Mouse (Mus musculus): ENCODE measurements around the gene Pou2f1.

DNA sequence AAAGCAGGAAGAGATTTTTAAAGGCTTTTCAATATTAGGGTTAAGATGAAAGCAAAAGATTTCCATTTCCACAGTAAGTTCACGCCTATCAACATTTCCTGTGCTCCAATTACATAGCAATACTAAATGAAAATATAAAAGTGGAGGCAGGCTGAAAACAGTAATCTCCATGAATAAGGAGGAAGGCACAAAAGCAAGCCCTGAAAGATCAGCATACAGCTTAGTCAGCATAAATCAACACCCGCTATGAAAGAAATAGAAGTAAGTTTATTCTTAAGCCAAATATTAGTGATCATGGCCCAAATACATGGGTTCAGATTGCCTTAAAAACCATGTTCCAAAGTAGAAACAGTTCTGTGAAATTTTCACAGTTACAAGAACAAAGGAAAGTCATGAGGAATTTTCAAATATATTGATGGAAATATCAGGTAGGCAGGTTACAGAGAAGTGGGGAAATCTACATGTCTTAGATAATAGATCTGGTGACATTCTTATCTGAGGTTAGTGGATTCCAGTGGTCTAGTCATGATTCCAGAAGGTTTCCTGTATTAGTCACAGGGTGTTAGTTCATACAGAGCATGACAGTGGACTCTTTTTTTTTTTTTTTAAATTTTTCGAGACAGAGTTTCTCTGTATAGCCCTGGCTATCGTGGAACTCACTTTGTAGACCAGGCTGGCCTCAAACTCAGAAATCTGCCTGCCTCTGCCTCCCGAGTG is 6.3 kb upstream of the Pou2f1 start:
- no peak for TF ChIP-seq CTCF (IDR thresholded peaks at IDR 0.05)
- no peak for TF ChIP-seq POLR2A (IDR thresholded peaks at IDR 0.05; ENCODE audit: insufficient read depth, low read depth, low read length)
